ENCODE assay signal across 10 mouse cellular contexts in the genomic region with DNA sequence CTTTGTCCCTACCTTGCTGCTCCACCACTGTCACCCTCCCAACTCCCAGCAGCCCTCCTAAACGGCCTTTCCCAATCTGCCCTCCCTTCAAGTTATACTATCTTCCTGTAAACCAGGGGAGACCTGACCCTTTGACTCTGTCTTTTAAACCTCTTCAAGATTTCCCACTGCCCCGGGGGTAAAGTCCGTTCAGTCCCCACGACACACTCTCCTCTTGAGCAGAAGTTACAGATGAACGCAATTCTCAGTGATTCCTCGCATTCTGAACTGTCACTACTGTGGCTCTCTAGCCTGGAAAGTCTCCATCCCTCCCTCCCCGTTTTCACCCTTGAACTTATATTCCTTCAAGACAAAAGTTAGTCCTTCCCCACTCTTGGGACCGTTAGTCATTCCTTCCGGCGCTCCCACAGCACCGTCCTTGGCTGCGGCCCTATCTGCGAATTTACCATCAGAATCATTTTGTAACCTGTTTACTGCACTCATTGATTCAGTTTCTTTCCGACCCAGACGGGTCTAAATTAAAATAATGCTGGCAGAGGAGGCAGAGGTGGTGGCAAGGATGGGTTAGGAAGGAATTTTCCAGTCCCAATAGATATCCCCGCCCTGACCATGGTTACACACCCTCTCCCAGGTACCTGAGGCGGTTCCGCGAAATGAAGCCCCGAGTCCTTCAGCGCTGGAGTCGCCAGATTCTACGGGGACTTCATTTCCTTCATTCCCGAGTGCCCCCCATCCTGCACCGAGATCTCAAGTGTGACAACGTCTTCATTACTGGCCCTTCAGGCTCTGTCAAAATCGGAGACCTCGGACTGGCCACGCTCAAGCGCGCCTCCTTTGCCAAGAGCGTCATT. TPM values are rescaled to one million over a fixed set of nuclear protein-coding genes. Genes with fewer than 3 reads are reported as not detected.
DNase-seq lines count a peak whose midpoint lies in the region; ATAC-seq and TF ChIP-seq lines count a peak whose summit lies in the region.
"Had no signal": no experiment of that assay in that cellular context is flagged by ENCODE, and none has a peak within 500 bp of the region (broad histone marks: within the 10 kb centered on the region; RNA-seq: fewer than 3 reads in every experiment).

No protein-coding gene starts in this region.

- peak overlapping the region; percentile 96; the same call in 1 of the 2 replicates for H3K4me2 ChIP-seq in hindbrain, embryonic 12.5 days (replicated peaks)
- H3K4me2 ChIP-seq in hindbrain, postnatal 0 days (ENCODE audit: low read depth, low read length), result no peak overlapping the region
- peak overlapping the region; percentile 19; the same call in 1 of the 2 replicates for H3K4me2 ChIP-seq in neural tube, embryonic 11.5 days (ENCODE audit: low read depth)
- no peak overlapping the region for H3K4me2 ChIP-seq in neural tube, embryonic 15.5 days
- H3K4me2 ChIP-seq in neural tube, embryonic 14.5 days (ENCODE audit: low read depth, low read length), result 0 out of 2 replicates have a peak overlapping the region, but pooled peaks have one; percentile 15

- no peaks in the 10 kb centered on the region for H3K9me3 ChIP-seq in hindbrain, embryonic 12.5 days (replicated peaks)
- no peaks in the 10 kb centered on the region for H3K9me3 ChIP-seq in hindbrain, postnatal 0 days (ENCODE audit: low read length)
- H3K9me3 ChIP-seq in neural tube, embryonic 11.5 days (ENCODE audit: control insufficient read depth, low read length), result no peaks in the 10 kb centered on the region
- no peaks in the 10 kb centered on the region for H3K9me3 ChIP-seq in neural tube, embryonic 15.5 days (replicated peaks)
- no peaks in the 10 kb centered on the region for H3K9me3 ChIP-seq in neural tube, embryonic 14.5 days (ENCODE audit: control insufficient read depth, low read length)

- peak; percentile 53 for DNase-seq in embryo, embryonic 10 days (ENCODE audit: low spot score)
- DNase-seq in embryo, embryonic 9.5 days (ENCODE audit: extremely low spot score), result no peak
- DNase-seq in hindbrain, postnatal 0 days (ENCODE audit: low spot score), result no peak
- DNase-seq in neural tube, embryonic 11.5 days (ENCODE audit: low spot score), result no peak
- DNase-seq in urinary bladder, adult 18-20 months (ENCODE audit: low spot score in 2 of 2), result no peak
- DNase-seq: cerebellum, adult 9-11 months; retina, postnatal 1 day had no signal

- TF ChIP-seq CTCF in hindbrain, postnatal 0 days (IDR thresholded peaks at IDR 0.05; ENCODE audit: low read depth), result no peak

- H3K36me3 ChIP-seq in hindbrain, embryonic 12.5 days, result peaks cover 6% of the 10 kb centered on the region; the same call in 1 of the 2 replicates
- H3K36me3 ChIP-seq in hindbrain, postnatal 0 days (ENCODE audit: insufficient read depth, low read length), result 0 out of 2 replicates have a peak, but pooled peaks cover 5% of the 10 kb centered on the region
- H3K36me3 ChIP-seq in neural tube, embryonic 11.5 days (ENCODE audit: control insufficient read depth, insufficient read depth, low read length), result no peaks in the 10 kb centered on the region
- H3K36me3 ChIP-seq in neural tube, embryonic 15.5 days, result peaks cover 7% of the 10 kb centered on the region
- H3K36me3 ChIP-seq in neural tube, embryonic 14.5 days (ENCODE audit: control insufficient read depth, insufficient read depth, low read length), result no peaks in the 10 kb centered on the region

- peaks cover 64% of the 10 kb centered on the region for H3K27me3 ChIP-seq in hindbrain, embryonic 12.5 days
- peaks cover 15% of the 10 kb centered on the region for H3K27me3 ChIP-seq in hindbrain, postnatal 0 days (ENCODE audit: insufficient read depth, low read length)
- H3K27me3 ChIP-seq in neural tube, embryonic 11.5 days (ENCODE audit: control insufficient read depth, insufficient read depth, low read length), result peaks cover 44% of the 10 kb centered on the region
- peaks cover 55% of the 10 kb centered on the region for H3K27me3 ChIP-seq in neural tube, embryonic 15.5 days (replicated peaks)
- H3K27me3 ChIP-seq in neural tube, embryonic 14.5 days (ENCODE audit: control insufficient read depth, insufficient read depth, low read length), result peaks cover 19% of the 10 kb centered on the region

- H3K9ac ChIP-seq in hindbrain, embryonic 12.5 days, result no peak overlapping the region
- no peak overlapping the region for H3K9ac ChIP-seq in hindbrain, postnatal 0 days (replicated peaks; ENCODE audit: low read length)
- no peak overlapping the region for H3K9ac ChIP-seq in neural tube, embryonic 11.5 days (ENCODE audit: low read length)
- no peak overlapping the region for H3K9ac ChIP-seq in neural tube, embryonic 15.5 days (replicated peaks)
- H3K9ac ChIP-seq in neural tube, embryonic 14.5 days (replicated peaks; ENCODE audit: low read depth, low read length), result no peak overlapping the region

- WGBS in hindbrain, embryonic 12.5 days, result 4% methylated on average over 32 of the region's 32 CpGs
- WGBS in hindbrain, postnatal 0 days, result 6% methylated on average over 32 of the region's 32 CpGs
- 2% methylated on average over 32 of the region's 32 CpGs for WGBS in neural tube, embryonic 11.5 days
- WGBS in neural tube, embryonic 15.5 days, result 4% methylated on average over 32 of the region's 32 CpGs
- WGBS in neural tube, embryonic 14.5 days, result 2% methylated on average over 32 of the region's 32 CpGs

- H3K27ac ChIP-seq in hindbrain, embryonic 12.5 days, result no peak overlapping the region
- H3K27ac ChIP-seq in hindbrain, postnatal 0 days, result no peak overlapping the region
- H3K27ac ChIP-seq in neural tube, embryonic 11.5 days (ENCODE audit: low read depth, low read length), result no peak overlapping the region
- H3K27ac ChIP-seq in neural tube, embryonic 15.5 days (replicated peaks), result no peak overlapping the region
- H3K27ac ChIP-seq in neural tube, embryonic 14.5 days (ENCODE audit: low read depth, low read length), result no peak overlapping the region

- no peak for ATAC-seq in hindbrain, embryonic 12.5 days (ENCODE audit: low FRiP score)
- no peak for ATAC-seq in hindbrain, postnatal 0 days
- no peak for ATAC-seq in neural tube, embryonic 11.5 days (ENCODE audit: insufficient read depth, low FRiP score, low TSS enrichment)
- no peak for ATAC-seq in neural tube, embryonic 15.5 days (ENCODE audit: low FRiP score)
- ATAC-seq in neural tube, embryonic 14.5 days (ENCODE audit: low read depth), result no peak

- H3K4me3 ChIP-seq in hindbrain, embryonic 12.5 days, result 0 out of 2 replicates have a peak overlapping the region, but pooled peaks have one; percentile 51
- no peak overlapping the region for H3K4me3 ChIP-seq in hindbrain, postnatal 0 days (ENCODE audit: low read length)
- peak overlapping the region; percentile 10; the same call in 1 of the 2 replicates for H3K4me3 ChIP-seq in neural tube, embryonic 11.5 days (ENCODE audit: low read depth, low read length)
- no peak overlapping the region for H3K4me3 ChIP-seq in neural tube, embryonic 15.5 days (replicated peaks)
- no peak overlapping the region for H3K4me3 ChIP-seq in neural tube, embryonic 14.5 days (ENCODE audit: low read depth, low read length)

- H3K4me1 ChIP-seq in hindbrain, embryonic 12.5 days, result peaks cover 59% of the 10 kb centered on the region
- H3K4me1 ChIP-seq in hindbrain, postnatal 0 days (ENCODE audit: insufficient read depth, low read length), result peaks cover 20% of the 10 kb centered on the region
- peaks cover 45% of the 10 kb centered on the region for H3K4me1 ChIP-seq in neural tube, embryonic 11.5 days (ENCODE audit: control insufficient read depth, insufficient read depth, low read length)
- peaks cover 52% of the 10 kb centered on the region for H3K4me1 ChIP-seq in neural tube, embryonic 15.5 days
- peaks cover 14% of the 10 kb centered on the region; the same call in 1 of the 2 replicates for H3K4me1 ChIP-seq in neural tube, embryonic 14.5 days (ENCODE audit: control insufficient read depth, insufficient read depth, low read length)

RNA-seq across cellular contexts. Expression of gene Wnk4, which starts 3.0 kb away (rescaled TPM):
- 8.5 and 9.5 TPM in 2 replicates for polyA plus RNA-seq in hindbrain, embryonic 12.5 days (2016; fragmentation: Nextera tagmentation; extraction: Ambion mirVana)
- 1.5 and 2.5 TPM in 2 replicates for total RNA-seq in hindbrain, postnatal 0 days (2014; rRNA removed)
- polyA plus RNA-seq in hindbrain, postnatal 0 days (2015; fragmentation: Nextera tagmentation; extraction: Ambion mirVana), result 6.5 and 8.0 TPM in 2 replicates
- polyA plus RNA-seq in neural tube, embryonic 11.5 days (2014; fragmentation: Nextera tagmentation; extraction: Ambion mirVana), result 6.4 and 7.6 TPM in 2 replicates
- polyA plus RNA-seq in neural tube, embryonic 15.5 days (2015; fragmentation: Nextera tagmentation; extraction: Ambion mirVana), result 5.1 and 7.0 TPM in 2 replicates
- polyA plus RNA-seq in neural tube, embryonic 14.5 days (2014; fragmentation: Nextera tagmentation; extraction: Ambion mirVana), result 4.2 and 5.9 TPM in 2 replicates

RNA-seq across cellular contexts. Expression of gene Vps25, which starts 9.9 kb away (rescaled TPM):
- 90.9 and 97.4 TPM in 2 replicates for polyA plus RNA-seq in hindbrain, embryonic 12.5 days (2016; fragmentation: Nextera tagmentation; extraction: Ambion mirVana)
- 66.1 and 82.1 TPM in 2 replicates for total RNA-seq in hindbrain, postnatal 0 days (2014; rRNA removed)
- 134 and 137 TPM in 2 replicates for polyA plus RNA-seq in hindbrain, postnatal 0 days (2015; fragmentation: Nextera tagmentation; extraction: Ambion mirVana)
- 124 and 126 TPM in 2 replicates for polyA plus RNA-seq in neural tube, embryonic 11.5 days (2014; fragmentation: Nextera tagmentation; extraction: Ambion mirVana)
- polyA plus RNA-seq in neural tube, embryonic 15.5 days (2015; fragmentation: Nextera tagmentation; extraction: Ambion mirVana), result 123 and 128 TPM in 2 replicates
- polyA plus RNA-seq in neural tube, embryonic 14.5 days (2014; fragmentation: Nextera tagmentation; extraction: Ambion mirVana), result 121 and 134 TPM in 2 replicates

RNA-seq across cellular contexts. Expression of gene Cntd1, which starts 15.4 kb away (rescaled TPM):
- 1.5 TPM in 2 replicates for polyA plus RNA-seq in hindbrain, embryonic 12.5 days (2016; fragmentation: Nextera tagmentation; extraction: Ambion mirVana)
- total RNA-seq in hindbrain, postnatal 0 days (2014; rRNA removed), result 0.10 TPM in 1 of 2 replicates, not detected in the other
- polyA plus RNA-seq in hindbrain, postnatal 0 days (2015; fragmentation: Nextera tagmentation; extraction: Ambion mirVana), result 0.66 and 0.89 TPM in 2 replicates
- 1.6 and 2.5 TPM in 2 replicates for polyA plus RNA-seq in neural tube, embryonic 11.5 days (2014; fragmentation: Nextera tagmentation; extraction: Ambion mirVana)
- 0.77 and 0.80 TPM in 2 replicates for polyA plus RNA-seq in neural tube, embryonic 15.5 days (2015; fragmentation: Nextera tagmentation; extraction: Ambion mirVana)
- 0.75 and 0.86 TPM in 2 replicates for polyA plus RNA-seq in neural tube, embryonic 14.5 days (2014; fragmentation: Nextera tagmentation; extraction: Ambion mirVana)

RNA-seq across cellular contexts. Expression of gene Coa3, which starts 15.6 kb away (rescaled TPM):
- polyA plus RNA-seq in hindbrain, embryonic 12.5 days (2016; fragmentation: Nextera tagmentation; extraction: Ambion mirVana), result 195 and 210 TPM in 2 replicates
- 146 and 154 TPM in 2 replicates for total RNA-seq in hindbrain, postnatal 0 days (2014; rRNA removed)
- 214 and 225 TPM in 2 replicates for polyA plus RNA-seq in hindbrain, postnatal 0 days (2015; fragmentation: Nextera tagmentation; extraction: Ambion mirVana)
- polyA plus RNA-seq in neural tube, embryonic 11.5 days (2014; fragmentation: Nextera tagmentation; extraction: Ambion mirVana), result 190 and 196 TPM in 2 replicates
- 213 and 237 TPM in 2 replicates for polyA plus RNA-seq in neural tube, embryonic 15.5 days (2015; fragmentation: Nextera tagmentation; extraction: Ambion mirVana)
- 242 and 258 TPM in 2 replicates for polyA plus RNA-seq in neural tube, embryonic 14.5 days (2014; fragmentation: Nextera tagmentation; extraction: Ambion mirVana)

RNA-seq across cellular contexts. Expression of gene Ramp2, which starts 17.5 kb away (rescaled TPM):
- polyA plus RNA-seq in hindbrain, embryonic 12.5 days (2016; fragmentation: Nextera tagmentation; extraction: Ambion mirVana), result 60.1 and 62.2 TPM in 2 replicates
- 66.1 and 72.7 TPM in 2 replicates for total RNA-seq in hindbrain, postnatal 0 days (2014; rRNA removed)
- 108 and 111 TPM in 2 replicates for polyA plus RNA-seq in hindbrain, postnatal 0 days (2015; fragmentation: Nextera tagmentation; extraction: Ambion mirVana)
- 72.6 and 73.3 TPM in 2 replicates for polyA plus RNA-seq in neural tube, embryonic 11.5 days (2014; fragmentation: Nextera tagmentation; extraction: Ambion mirVana)
- polyA plus RNA-seq in neural tube, embryonic 15.5 days (2015; fragmentation: Nextera tagmentation; extraction: Ambion mirVana), result 105 and 107 TPM in 2 replicates
- 63.1 and 103 TPM in 2 replicates for polyA plus RNA-seq in neural tube, embryonic 14.5 days (2014; fragmentation: Nextera tagmentation; extraction: Ambion mirVana)

Comparison
In these comparisons a context has a peak if more than half of its experiments do, and no peak if none do; other contexts are left out.
1. H3K4me2 ChIP-seq: peak in hindbrain, embryonic 12.5 days (single experiment), neural tube, embryonic 11.5 days (single experiment) and neural tube, embryonic 14.5 days (single experiment); none in hindbrain, postnatal 0 days (single experiment) and neural tube, embryonic 15.5 days (single experiment).
2. H3K4me3 ChIP-seq: peak in hindbrain, embryonic 12.5 days (single experiment) and neural tube, embryonic 11.5 days (single experiment); none in hindbrain, postnatal 0 days (single experiment), neural tube, embryonic 15.5 days (single experiment) and neural tube, embryonic 14.5 days (single experiment).